Mouse (Mus musculus) liver, adult 2 months (tissue): ENCODE data around the gene Klc2.

Experiments
- CTCF ChIP-seq: fragments of 200-500 bp; IDR thresholded peaks from 2 replicates; pipeline ENCODE4 v1.5.1; 2011; ENCODE audit warnings: low read depth, low read length, control low read depth
- POLR2A ChIP-seq: fragments of 200-500 bp; IDR thresholded peaks from 2 replicates; pipeline ENCODE4 v1.6.1; 2011; ENCODE audit warnings: low read length, control low read depth; ENCODE audit not compliant: insufficient read depth; ENCODE audit errors: extremely low read depth

GRCm38 (mm10) chr19:5123241-5123640 lies 4.9 kb upstream of the Klc2 start:
- TF ChIP-seq POLR2A (no peak), CTCF (no peak)
